Mouse (Mus musculus) gastrocnemius, postnatal 14 days (tissue): ENCODE results near the gene Tmem79. TPM values are rescaled to one million over a fixed set of nuclear protein-coding genes. Genes with fewer than 3 reads are reported as not detected.
A peak's percentile ranks its signal among the peaks of the same experiment; 100 is the strongest.
"Not testable (repeated sequence)": the region's sequence is repeated elsewhere in the genome, so short reads cannot be mapped to it uniquely, and the experiment has no call there.

Source experiments
- DNase-seq: peaks from one replicate; pipeline ENCODE4 v3.0.0; 2021; ENCODE audit warnings: mixed read lengths
- intact Hi-C: fragments of 180-260 bp; cut with DNase I; formaldehyde crosslinking; loops from one replicate; pipeline ENCODE4 v1.15.1; 2025; ENCODE audit warnings: low total_unique reads
- total RNA-seq, 2 experiments: library from RNA; stranded (reverse); gene quantifications; 2 replicates each; pipeline ENCODE4 v1.2.3; 2021

The Tmem79 gene
- total RNA-seq, 2 experiments from 2014 or later: 1.8 to 2.1 TPM

DNA sequence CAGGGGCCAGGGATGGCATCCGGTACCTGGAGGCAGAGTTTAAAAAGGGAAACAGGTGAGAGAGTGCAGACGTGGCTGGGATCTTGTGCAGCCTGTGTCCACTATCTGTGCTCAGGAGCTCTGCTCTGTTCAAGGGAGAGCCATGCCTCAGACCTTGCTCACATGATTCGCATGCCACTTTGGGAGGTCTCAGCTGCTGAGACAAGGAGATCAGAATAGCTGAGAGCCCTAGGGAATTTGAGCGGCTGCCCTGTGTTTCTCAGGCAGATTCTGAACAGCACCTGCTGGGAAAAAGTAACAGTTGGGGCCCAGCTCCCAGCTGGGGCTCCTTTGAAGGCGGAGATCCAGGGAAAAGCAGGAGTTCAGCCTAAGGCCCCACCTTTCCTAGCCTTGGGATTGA lies 23.6 kb upstream of the Tmem79 start:
- DNase-seq: no peak
- intact Hi-C loops: no loop called here

- intact Hi-C loops: no loop called here
- DNase-seq: no peak
These were observed 18.6 kb upstream of the Tmem79 start for GRCm38 (mm10) chr3:88354396-88355165.

- no peak for DNase-seq
- intact Hi-C loops: no loop called here
These were observed 17.0 kb upstream of the Tmem79 start for GRCm38 (mm10) chr3:88352907-88353306.

DNA sequence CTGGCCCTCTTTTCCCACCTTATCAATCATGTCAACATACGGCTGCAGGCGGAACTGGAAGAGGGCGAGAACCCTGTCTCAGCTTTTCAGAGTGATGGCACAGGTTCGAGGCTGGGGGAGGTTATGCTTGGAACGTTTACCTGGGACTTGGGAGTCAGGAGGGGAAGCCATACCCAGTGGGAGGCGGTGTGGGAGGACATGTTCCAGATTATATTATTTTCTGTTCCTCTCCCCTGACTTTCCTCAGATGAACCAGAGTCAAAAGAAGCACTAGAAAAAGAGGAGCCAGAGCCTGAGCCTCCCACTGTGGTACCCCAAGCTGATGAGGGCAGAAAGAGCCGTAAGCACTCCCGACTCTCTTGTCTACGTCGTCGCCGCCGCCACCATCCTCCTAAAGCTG lies 14.8 kb upstream of the Tmem79 start:
- DNase-seq: no peak
- intact Hi-C loops: no loop called here

DNA sequence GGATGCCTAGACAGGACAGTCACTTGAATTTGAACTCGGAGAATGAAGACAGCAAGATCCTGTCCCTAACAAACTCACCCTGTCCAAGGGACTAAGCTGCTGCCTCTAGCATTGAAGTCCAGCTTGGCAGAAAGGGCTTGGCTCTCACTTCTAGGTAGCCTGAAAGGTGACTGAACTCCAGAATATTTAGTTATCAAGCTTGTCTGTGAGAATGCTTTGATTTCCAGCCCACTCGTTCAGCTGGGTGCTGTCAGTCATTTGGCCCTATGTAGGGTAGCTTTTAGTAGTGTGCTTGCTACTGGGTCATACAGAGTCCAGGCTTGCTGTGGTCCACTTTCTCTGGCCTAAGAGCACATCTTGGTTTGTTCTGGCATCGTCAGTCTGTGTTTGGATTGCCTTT lies 3.1 kb upstream of the Tmem79 start:
- no peak for DNase-seq
- intact Hi-C loops: no loop called here

GRCm38 (mm10) chr3:88338316-88338715 lies 2.4 kb upstream of the Tmem79 start:
- DNase-seq: no peak
- intact Hi-C loops: no loop called here

- DNase-seq: no peak
- intact Hi-C loops: no loop called here
These were observed 1.5 kb upstream of the Tmem79 start for GRCm38 (mm10) chr3:88337367-88338020.

GRCm38 (mm10) chr3:88335436-88336053 lies 403 bp downstream of the Tmem79 start:
- no peak for DNase-seq
- intact Hi-C loops: no loop called here

DNA sequence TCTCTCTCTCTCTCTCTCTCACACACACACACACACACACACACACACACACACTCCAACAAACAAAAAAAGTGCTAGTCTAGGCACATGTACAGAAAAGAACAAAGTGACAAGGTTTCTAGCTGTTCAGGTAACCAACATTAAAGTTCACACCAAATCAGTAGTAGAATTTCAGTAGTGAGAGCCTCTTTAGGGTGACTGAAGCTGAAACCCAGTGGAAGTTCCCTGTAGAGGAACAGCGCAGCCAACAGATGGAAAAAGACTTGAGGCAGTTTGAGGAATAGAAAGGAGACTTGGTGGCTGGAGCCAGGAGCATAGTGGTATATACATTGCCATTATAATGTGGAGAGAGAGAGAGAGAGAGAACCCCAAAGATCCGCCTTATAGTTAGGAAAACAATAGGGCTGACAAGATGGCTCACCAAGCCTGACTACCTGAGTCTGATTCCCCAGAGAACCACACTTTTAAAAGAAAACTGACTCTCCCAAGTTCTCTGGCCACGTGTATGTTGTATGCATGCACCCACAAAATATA lies 979 bp downstream of the Tmem79 start:
- intact Hi-C loops: no loop called here

GRCm38 (mm10) chr3:88334029-88334658 lies 1.8 kb downstream of the Tmem79 start:
- no peak for DNase-seq
- intact Hi-C loops: no loop called here

More for the DNA sequence above, 979 bp downstream of the Tmem79 start:
- DNase-seq: no peak

DNA sequence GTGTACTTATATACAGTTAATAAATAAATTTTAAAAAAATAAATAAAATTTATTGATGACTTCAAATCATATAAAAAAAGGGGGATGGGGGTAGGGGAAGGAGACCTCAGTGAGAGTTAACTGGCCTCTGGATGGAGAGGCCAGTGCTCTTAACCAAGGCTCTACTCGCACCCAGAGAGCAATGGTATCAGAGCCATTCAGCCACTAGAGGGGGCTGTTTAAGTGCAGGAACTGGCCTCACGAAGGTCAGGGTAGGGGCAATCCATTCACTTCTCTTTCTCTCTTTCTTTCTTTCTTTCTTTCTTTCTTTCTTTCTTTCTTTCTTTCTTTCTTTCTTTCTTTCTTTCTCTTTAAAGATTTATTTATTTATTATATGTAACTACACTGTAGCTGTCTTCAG lies 4.7 kb downstream of the Tmem79 start:
- intact Hi-C loops: no loop called here
- no peak for DNase-seq

GRCm38 (mm10) chr3:88328956-88329355 lies 7.0 kb downstream of the Tmem79 start:
- intact Hi-C loops: no loop called here
- no peak for DNase-seq

GRCm38 (mm10) chr3:88324951-88325405 lies 11.0 kb downstream of the Tmem79 start, which contains the start of gene Glmp:
TSS of gene Glmp (plus strand) at chr3:88325023.
- DNase-seq: peak; percentile 63

DNA sequence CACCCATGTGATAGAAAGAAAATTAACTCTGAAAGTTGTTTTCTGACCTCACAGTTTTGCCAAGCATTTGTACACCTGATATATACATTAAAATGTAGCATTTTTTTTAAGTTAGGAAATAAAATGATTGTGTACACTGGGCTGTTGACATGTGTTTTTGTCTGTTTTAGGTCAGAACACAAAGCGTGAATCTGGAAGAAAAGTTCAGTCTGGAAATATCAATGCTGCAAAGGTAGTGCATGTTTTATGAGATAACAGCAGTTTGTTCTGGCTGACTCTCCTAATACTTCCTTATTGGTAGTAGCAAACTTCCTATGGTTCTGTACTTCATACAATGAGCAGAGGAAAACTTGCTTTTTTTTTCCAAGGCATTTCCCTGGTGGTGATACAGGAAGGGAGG lies 36.8 kb downstream of the Tmem79 start:
- intact Hi-C loops: no loop called here
- DNase-seq: no peak

More at GRCm38 (mm10) chr3:88324951-88325405, 11.0 kb downstream of the Tmem79 start, which contains the start of gene Glmp:
- intact Hi-C loops: no loop called here

- DNase-seq: no peak
- intact Hi-C loops: no loop called here
These were observed 38.6 kb downstream of the Tmem79 start for GRCm38 (mm10) chr3:88297321-88297851.

DNA sequence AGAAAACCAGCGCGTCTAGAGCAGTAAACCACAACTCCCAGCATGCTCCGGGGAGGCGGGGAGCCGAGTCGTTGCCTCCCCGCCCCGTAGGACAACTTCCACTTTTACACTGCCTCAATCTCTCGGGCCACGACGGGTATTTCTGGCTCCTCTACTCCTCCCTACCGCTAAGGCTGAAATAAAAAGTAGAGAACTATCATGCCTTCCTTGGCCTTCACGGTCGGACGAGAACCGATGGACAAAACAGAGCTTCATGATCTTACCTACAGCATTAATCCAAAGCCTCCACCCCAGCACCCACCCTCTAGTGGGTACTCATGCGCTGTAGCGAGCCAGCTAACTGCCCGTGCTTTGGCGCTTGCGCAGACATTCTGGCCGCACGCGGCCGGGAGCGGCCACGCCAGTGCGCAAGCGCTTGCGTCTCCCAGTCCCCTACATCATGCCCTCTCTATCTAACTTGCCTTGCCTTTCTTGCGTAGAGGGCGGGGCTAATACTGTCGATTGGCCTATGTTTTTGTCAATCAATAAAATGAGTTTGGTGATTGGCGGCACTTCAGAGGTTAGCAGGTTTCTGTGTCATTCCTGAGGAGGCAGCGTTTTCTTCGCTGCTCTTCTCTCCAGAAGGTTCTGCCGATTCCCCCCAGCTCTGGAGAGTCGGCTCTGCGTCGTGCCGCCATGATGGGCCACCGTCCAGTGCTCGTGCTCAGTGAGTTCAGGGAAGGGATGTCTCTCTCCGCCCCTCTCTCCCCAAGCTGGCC lies 39.2 kb downstream of the Tmem79 start, which contains the start of the genes Tsacc and Cct3:
TSS of gene Tsacc (minus strand) at position 439 of the 758 bp plus-strand sequence.
TSS of gene Cct3 (plus strand) at position 556 of the 758 bp plus-strand sequence.
- peak; percentile 95 for DNase-seq
- intact Hi-C loops: no loop called here

DNA sequence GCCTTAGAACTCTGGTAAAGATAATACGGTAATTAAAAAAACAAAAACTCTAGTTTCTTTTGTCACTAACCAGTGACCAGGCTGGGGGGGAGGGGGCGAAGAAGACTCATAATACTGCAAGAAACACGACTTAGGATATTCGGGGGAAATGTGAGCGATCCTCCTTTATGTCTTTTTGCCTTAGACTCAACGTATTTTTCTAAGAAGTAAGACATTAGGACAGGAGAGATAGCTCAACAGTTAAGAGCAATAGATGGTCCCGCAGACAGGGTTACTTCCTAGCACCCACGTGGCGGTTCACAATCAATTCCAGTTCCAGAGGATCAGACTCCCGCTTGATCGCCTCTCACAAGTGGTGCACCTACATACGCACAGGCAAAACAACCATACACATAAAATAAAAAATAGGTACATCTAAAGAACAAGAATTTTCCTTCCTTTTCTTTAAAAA lies 39.8 kb downstream of the Tmem79 start:
- intact Hi-C loops: no loop called here
- DNase-seq: peak; percentile 7

GRCm38 (mm10) chr3:88295272-88295671 lies 40.7 kb downstream of the Tmem79 start:
- intact Hi-C loops, DNase-seq: not testable (repeated sequence)
